Mouse (Mus musculus) heart, embryonic 15.5 days (tissue): ENCODE data around the gene Slc6a2. TPM values are rescaled to one million over a fixed set of nuclear protein-coding genes. Genes with fewer than 3 reads are reported as not detected.

Source experiments
- ATAC-seq: fragments of 200-750 bp; cut with Nextera tagmentation; replicated peaks from 2 replicates; pipeline ENCODE4 v1.8.0; 2017; ENCODE audit warnings: low read depth, moderate TSS enrichment; ENCODE audit not compliant: insufficient number of reproducible peaks, insufficient read depth, low FRiP score
- H3K27ac ChIP-seq: fragments of 300-500 bp; sonication (generic); 2 replicates; pipeline ENCODE4 v1.5.1; 2015; ENCODE audit warnings: mild to moderate bottlenecking, inconsistent platforms
- H3K27me3 ChIP-seq: fragments of 300-500 bp; sonication (generic); 2 replicates; pipeline ENCODE4 v1.6.1; 2015; ENCODE audit warnings: inconsistent platforms
- H3K36me3 ChIP-seq: fragments of 300-500 bp; sonication (generic); 2 replicates; pipeline ENCODE4 v1.6.1; 2015; ENCODE audit warnings: mild to moderate bottlenecking, inconsistent platforms
- H3K4me1 ChIP-seq: fragments of 300-500 bp; sonication (generic); replicated peaks from 2 replicates; pipeline ENCODE4 v1.6.1; 2015; ENCODE audit warnings: inconsistent platforms
- H3K4me2 ChIP-seq: fragments of 300-500 bp; sonication (generic); 2 replicates; pipeline ENCODE4 v1.6.1; 2015; ENCODE audit warnings: inconsistent platforms, mild to moderate bottlenecking, moderate library complexity
- H3K4me3 ChIP-seq: fragments of 300-500 bp; sonication (generic); 2 replicates; pipeline ENCODE4 v1.5.1; 2015; ENCODE audit warnings: mild to moderate bottlenecking, inconsistent platforms
- H3K9ac ChIP-seq: fragments of 300-500 bp; sonication (generic); 2 replicates; pipeline ENCODE4 v1.6.1; 2015; ENCODE audit warnings: mild to moderate bottlenecking, inconsistent platforms
- H3K9me3 ChIP-seq: fragments of 300-500 bp; sonication (generic); replicated peaks from 2 replicates; pipeline ENCODE4 v1.6.1; 2016; ENCODE audit warnings: inconsistent platforms
- WGBS: fragments of 180-500 bp; shearing (Covaris S2); methylation state at CpG from one replicate; pipeline ENCODE4 v1.1.7; 2015; ENCODE audit warnings: mixed read lengths; 5-methylcytosine and 5-hydroxymethylcytosine counted together
- polyA plus RNA-seq: library from polyadenylated mRNA; unstranded; fragments of >200 nt; fragmentation: Nextera tagmentation; extraction: Ambion mirVana; gene quantifications from 2 replicates; pipeline ENCODE4 v1.2.1, GENCODE M21; 2015

The Slc6a2 gene
- polyA plus RNA-seq, 1 experiment from 2014 or later: 0.03 TPM

GRCm38 (mm10) chr8:92964556-92964955, 4.7 kb downstream of the Slc6a2 start:
- Histone ChIP-seq H3K4me1 (peaks cover 13% of the 10 kb centered on the region), H3K4me3 (no peak overlapping the region), H3K36me3 (no peaks in the 10 kb centered on the region), H3K4me2 (no peak overlapping the region), H3K9ac (no peak overlapping the region), H3K27ac (no peak overlapping the region), H3K9me3 (no peaks in the 10 kb centered on the region), H3K27me3 (peaks cover 53% of the 10 kb centered on the region)
- ATAC-seq: no peak
- WGBS: 52% methylated on average over 2 of the region's 2 CpGs

- Histone ChIP-seq H3K4me2 (no peak overlapping the region), H3K27me3 (no peaks in the 10 kb centered on the region), H3K36me3 (no peaks in the 10 kb centered on the region), H3K9me3 (no peaks in the 10 kb centered on the region), H3K9ac (no peak overlapping the region), H3K27ac (peak overlapping the region; percentile 44; the same call in 1 of the 2 replicates), H3K4me3 (no peak overlapping the region), H3K4me1 (peaks cover 11% of the 10 kb centered on the region; the same call in 1 of the 2 replicates)
- ATAC-seq: peak; percentile 90
- WGBS: 29% methylated on average over 5 of the region's 5 CpGs
Observed at GRCm38 (mm10) chr8:92972949-92973348, 13.1 kb downstream of the Slc6a2 start.

GRCm38 (mm10) chr8:92976656-92977055, 16.8 kb downstream of the Slc6a2 start:
- no peak overlapping the region for H3K4me2 ChIP-seq
- no peaks in the 10 kb centered on the region for H3K36me3 ChIP-seq
- no peak overlapping the region for H3K4me3 ChIP-seq
- H3K9ac ChIP-seq: no peak overlapping the region
- ATAC-seq: no peak
- no peak overlapping the region for H3K27ac ChIP-seq
- peaks cover 11% of the 10 kb centered on the region; the same call in 1 of the 2 replicates for H3K4me1 ChIP-seq
- H3K27me3 ChIP-seq: no peaks in the 10 kb centered on the region
- no peaks in the 10 kb centered on the region for H3K9me3 ChIP-seq
- 80% methylated on average over 5 of the region's 5 CpGs for WGBS

- no peak for ATAC-seq
- H3K9me3 ChIP-seq: no peaks in the 10 kb centered on the region
- H3K27ac ChIP-seq: no peak overlapping the region
- no peak overlapping the region for H3K9ac ChIP-seq
- H3K4me1 ChIP-seq: no peaks in the 10 kb centered on the region
- WGBS: 61% methylated on average over 3 of the region's 3 CpGs
- no peaks in the 10 kb centered on the region for H3K36me3 ChIP-seq
- H3K27me3 ChIP-seq: no peaks in the 10 kb centered on the region
- H3K4me2 ChIP-seq: no peak overlapping the region
- H3K4me3 ChIP-seq: no peak overlapping the region
Observed at GRCm38 (mm10) chr8:92982491-92982890, 22.6 kb downstream of the Slc6a2 start.

- Histone ChIP-seq H3K27me3 (no peaks in the 10 kb centered on the region), H3K36me3 (no peaks in the 10 kb centered on the region), H3K9me3 (no peaks in the 10 kb centered on the region), H3K9ac (no peak overlapping the region), H3K4me1 (no peaks in the 10 kb centered on the region), H3K4me2 (no peak overlapping the region), H3K27ac (no peak overlapping the region), H3K4me3 (no peak overlapping the region)
- no peak for ATAC-seq
- WGBS: 63% methylated on average over 2 of the region's 2 CpGs
Observed at GRCm38 (mm10) chr8:92984376-92984775, 24.5 kb downstream of the Slc6a2 start.

- Histone ChIP-seq H3K9me3 (no peaks in the 10 kb centered on the region), H3K27me3 (0 out of 2 replicates have a peak, but pooled peaks cover 4% of the 10 kb centered on the region), H3K9ac (no peak overlapping the region), H3K27ac (no peak overlapping the region), H3K4me3 (no peak overlapping the region), H3K4me1 (no peaks in the 10 kb centered on the region), H3K36me3 (no peaks in the 10 kb centered on the region), H3K4me2 (no peak overlapping the region)
- ATAC-seq: no peak
- 16% methylated on average over 5 of the region's 5 CpGs for WGBS
Observed at GRCm38 (mm10) chr8:92996840-92997239, 37.0 kb downstream of the Slc6a2 start.

GRCm38 (mm10) chr8:92998600-92998999, 38.7 kb downstream of the Slc6a2 start:
- Histone ChIP-seq H3K27me3 (0 out of 2 replicates have a peak, but pooled peaks cover 4% of the 10 kb centered on the region), H3K9me3 (no peaks in the 10 kb centered on the region), H3K4me2 (no peak overlapping the region), H3K4me3 (no peak overlapping the region), H3K27ac (no peak overlapping the region), H3K4me1 (no peaks in the 10 kb centered on the region), H3K9ac (no peak overlapping the region), H3K36me3 (no peaks in the 10 kb centered on the region)
- 37% methylated on average over 2 of the region's 2 CpGs for WGBS
- ATAC-seq: no peak

GRCm38 (mm10) chr8:93010286-93010685, 50.4 kb downstream of the Slc6a2 start:
- Histone ChIP-seq H3K27ac (no peak overlapping the region), H3K4me3 (no peak overlapping the region), H3K9ac (no peak overlapping the region), H3K27me3 (no peaks in the 10 kb centered on the region), H3K9me3 (no peaks in the 10 kb centered on the region), H3K36me3 (no peaks in the 10 kb centered on the region), H3K4me1 (no peaks in the 10 kb centered on the region), H3K4me2 (no peak overlapping the region)
- ATAC-seq: no peak
- WGBS: 22% methylated on average over 5 of the region's 5 CpGs

GRCm38 (mm10) chr8:93011439-93011838, 51.6 kb downstream of the Slc6a2 start:
- Histone ChIP-seq H3K27me3 (no peaks in the 10 kb centered on the region), H3K4me3 (no peak overlapping the region), H3K4me2 (no peak overlapping the region), H3K9me3 (no peaks in the 10 kb centered on the region), H3K36me3 (no peaks in the 10 kb centered on the region), H3K9ac (no peak overlapping the region), H3K27ac (no peak overlapping the region), H3K4me1 (no peaks in the 10 kb centered on the region)
- WGBS: 9% methylated on average over 9 of the region's 9 CpGs
- ATAC-seq: 0 out of 2 replicates have a peak, but pooled peaks have one; percentile 47

GRCm38 (mm10) chr8:93012226-93012625, 52.3 kb downstream of the Slc6a2 start:
- Histone ChIP-seq H3K36me3 (no peaks in the 10 kb centered on the region), H3K9ac (no peak overlapping the region), H3K4me3 (no peak overlapping the region), H3K27ac (no peak overlapping the region), H3K27me3 (no peaks in the 10 kb centered on the region), H3K9me3 (no peaks in the 10 kb centered on the region), H3K4me1 (no peaks in the 10 kb centered on the region), H3K4me2 (no peak overlapping the region)
- no peak for ATAC-seq
- WGBS: 72% methylated on average over 6 of the region's 6 CpGs

GRCm38 (mm10) chr8:93014300-93014699, 54.4 kb downstream of the Slc6a2 start:
- ATAC-seq: no peak
- no peak overlapping the region for H3K9ac ChIP-seq
- H3K27me3 ChIP-seq: no peaks in the 10 kb centered on the region
- H3K4me2 ChIP-seq: no peak overlapping the region
- no peak overlapping the region for H3K4me3 ChIP-seq
- no peaks in the 10 kb centered on the region for H3K36me3 ChIP-seq
- H3K27ac ChIP-seq: no peak overlapping the region
- H3K4me1 ChIP-seq: no peaks in the 10 kb centered on the region
- WGBS: 29% methylated on average over 4 of the region's 4 CpGs
- H3K9me3 ChIP-seq: no peaks in the 10 kb centered on the region

- no peaks in the 10 kb centered on the region for H3K4me1 ChIP-seq
- no peak overlapping the region for H3K4me2 ChIP-seq
- no peak overlapping the region for H3K9ac ChIP-seq
- no peaks in the 10 kb centered on the region for H3K27me3 ChIP-seq
- no peak for ATAC-seq
- H3K27ac ChIP-seq: no peak overlapping the region
- no peaks in the 10 kb centered on the region for H3K36me3 ChIP-seq
- H3K9me3 ChIP-seq: no peaks in the 10 kb centered on the region
- H3K4me3 ChIP-seq: no peak overlapping the region
- 59% methylated on average over 5 of the region's 5 CpGs for WGBS
Observed at GRCm38 (mm10) chr8:93021738-93022137, 61.9 kb downstream of the Slc6a2 start.
